Mouse (Mus musculus): ENCODE results near the gene Nav2.

- TF ChIP-seq EP300 (IDR thresholded peaks at IDR 0.05; ENCODE audit: low read depth in 1 of 2, low read length in 2 of 2) (peak; percentile 24 to 46; a peak in 2 of 4 replicates), POLR2AphosphoS5 (IDR thresholded peaks at IDR 0.05; ENCODE audit: borderline replicate concordance, low read depth, low read length) (no peak), KAT2A (conservative IDR thresholded peaks at IDR 0.05; ENCODE audit: low read depth, low read length) (no peak), BHLHE40 (IDR thresholded peaks at IDR 0.05; ENCODE audit: borderline replicate concordance, low read depth, low read length) (no peak), MAX (IDR thresholded peaks at IDR 0.05; ENCODE audit: low read length) (no peak), CTCF (IDR thresholded peaks at IDR 0.05 in 2 of 3, conservative IDR thresholded peaks at IDR 0.05 in 1 of 3; ENCODE audit: control insufficient read depth in 1 of 3, insufficient read depth in 1 of 3, low read depth in 2 of 3, low read length in 3 of 3, poor library complexity in 1 of 3, severe bottlenecking in 1 of 3) (no peak), HCFC1 (IDR thresholded peaks at IDR 0.05; ENCODE audit: low read depth, low read length) (no peak), POLR2A (IDR thresholded peaks at IDR 0.05; ENCODE audit: control insufficient read depth in 1 of 2, insufficient read depth in 1 of 2, low read depth in 1 of 2, low read length in 2 of 2, poor library complexity in 1 of 2) (no peak)
Observed at GRCm38 (mm10) chr7:48911146-48911545, 2.6 kb downstream of the Nav2 start.

Data from MEL (cell line).